Mouse (Mus musculus): ENCODE data around the gene Actl11.

DNA sequence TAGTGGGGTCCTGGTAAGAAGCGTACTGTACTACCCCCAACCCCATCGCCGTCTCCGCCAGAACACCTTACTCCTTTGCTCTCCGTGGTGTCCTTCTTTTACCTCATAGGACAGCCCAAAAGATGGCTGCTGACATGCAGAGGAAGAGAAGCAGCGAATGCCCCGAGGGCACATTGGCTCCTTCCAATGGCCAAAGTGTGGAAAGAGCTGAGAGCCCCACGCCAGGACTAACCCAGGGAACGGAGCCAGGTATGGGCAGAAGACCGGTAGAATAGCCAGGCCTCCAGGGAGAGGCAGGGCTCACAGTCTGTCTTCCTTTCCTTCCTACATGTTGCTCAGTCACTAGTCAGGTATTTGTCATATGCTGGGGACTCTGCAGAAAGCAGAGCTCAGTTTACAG is 29.7 kb upstream of the Actl11 start:
- TF ChIP-seq GATA1 (IDR thresholded peaks at IDR 0.05; ENCODE audit: borderline replicate concordance, low read length) = no peak
- no peak for TF ChIP-seq FLI1 (IDR thresholded peaks at IDR 0.05; ENCODE audit: low read length)

All from megakaryocyte, embryonic 14.5 days (primary cell).